Mouse (Mus musculus) bone marrow macrophage, adult 2 months (primary cell): Measurements from ENCODE around the gene Ptprs. TPM values are rescaled to one million over a fixed set of nuclear protein-coding genes. Genes with fewer than 3 reads are reported as not detected.

Experiments used
- H3K27ac ChIP-seq: 2 replicates; pipeline ENCODE4 v1.5.1; 2012; ENCODE audit warnings: low read depth, low read length; ENCODE audit not compliant: insufficient read depth
- H3K4me1 ChIP-seq: 2 replicates; pipeline ENCODE4 v1.6.1; 2012; ENCODE audit warnings: low read length; ENCODE audit not compliant: control insufficient read depth, insufficient read depth
- H3K4me3 ChIP-seq: 2 replicates; pipeline ENCODE4 v1.5.1; 2012; ENCODE audit warnings: mild to moderate bottlenecking, low read length, moderate library complexity; ENCODE audit not compliant: insufficient read depth
- CTCF ChIP-seq: IDR thresholded peaks from 2 replicates; pipeline ENCODE4 v1.5.1; 2012; ENCODE audit warnings: low read depth, mild to moderate bottlenecking, low read length, moderate library complexity
- POLR2A ChIP-seq: IDR thresholded peaks from 2 replicates; pipeline ENCODE4 v1.6.1; 2012; ENCODE audit warnings: mild to moderate bottlenecking, low read depth, low read length, borderline replicate concordance
- polyA plus RNA-seq: library from polyadenylated mRNA; stranded (reverse); fragments of >200 nt; gene quantifications from 2 replicates; pipeline ENCODE4 v1.2.4, GENCODE M21; 2012; ENCODE audit not compliant: missing spikeins, insufficient read depth, insufficient read length

Gene Ptprs
- polyA plus RNA-seq, 1 experiment = 75.2 TPM

- Histone ChIP-seq H3K4me1 (no peaks in the 10 kb centered on the region), H3K27ac (no peak overlapping the region), H3K4me3 (no peak overlapping the region)
- TF ChIP-seq CTCF (no peak), POLR2A (no peak)
Observed at GRCm38 (mm10) chr17:56493841-56494240, 17.6 kb upstream of the Ptprs start.

DNA sequence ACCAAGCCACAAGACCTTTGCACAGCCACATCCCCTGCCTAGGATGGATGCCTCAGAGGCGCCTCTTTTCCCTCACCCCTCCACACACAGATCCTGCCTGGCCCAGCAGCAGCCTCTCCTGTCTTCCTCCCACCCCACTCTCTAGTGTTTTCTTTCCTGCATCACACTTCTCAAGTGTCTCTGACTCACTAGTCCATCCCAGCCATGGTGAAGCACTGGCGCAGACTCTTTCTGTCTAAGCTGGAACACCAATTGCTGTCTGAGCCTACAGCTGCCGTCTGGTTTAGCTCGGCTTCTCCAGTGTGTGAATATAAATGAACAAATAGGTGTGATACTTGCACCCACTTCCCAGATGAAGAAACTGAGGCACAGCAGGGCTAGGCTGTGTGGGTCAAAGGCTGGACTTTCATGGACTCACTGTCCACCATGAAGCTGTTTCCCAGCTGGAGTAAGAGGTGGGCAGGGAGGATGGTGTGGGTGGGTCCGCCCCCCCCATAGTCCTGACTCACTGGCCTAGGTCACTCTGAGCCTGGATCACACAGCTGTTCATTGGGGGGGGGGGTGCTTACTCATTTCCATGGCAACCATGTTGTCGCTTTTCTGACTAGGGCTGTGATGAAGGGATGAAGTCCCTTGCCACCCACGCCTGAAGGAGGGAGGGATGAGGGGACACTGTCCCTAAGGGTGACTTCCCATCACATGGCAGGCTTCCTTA is 14.3 kb upstream of the Ptprs start:
- Histone ChIP-seq H3K27ac (no peak overlapping the region), H3K4me3 (no peak overlapping the region)
- TF ChIP-seq POLR2A (no peak), CTCF (no peak)

DNA sequence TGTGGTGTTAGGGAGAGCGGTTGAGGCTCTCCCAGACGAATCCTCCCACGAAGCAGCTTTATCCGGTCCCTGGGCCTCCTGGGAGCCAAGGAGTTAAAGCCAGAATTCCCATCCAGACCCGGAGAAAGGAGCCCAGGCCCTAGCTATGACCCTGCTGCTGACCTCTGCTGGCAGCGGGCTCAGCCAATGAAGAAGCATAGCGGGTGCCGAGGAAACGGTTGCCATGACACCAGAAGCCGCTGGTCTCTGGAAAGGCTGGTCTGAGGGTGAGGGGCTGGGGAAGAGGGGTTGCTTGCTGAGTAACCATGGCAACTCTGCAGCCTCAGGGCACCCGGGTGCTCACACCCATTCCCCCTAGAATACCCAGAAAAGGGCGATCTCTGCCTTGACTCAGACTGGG is 11.7 kb upstream of the Ptprs start:
- H3K27ac ChIP-seq = no peak overlapping the region

More for the DNA sequence above, 14.3 kb upstream of the Ptprs start:
- no peaks in the 10 kb centered on the region for H3K4me1 ChIP-seq

DNA sequence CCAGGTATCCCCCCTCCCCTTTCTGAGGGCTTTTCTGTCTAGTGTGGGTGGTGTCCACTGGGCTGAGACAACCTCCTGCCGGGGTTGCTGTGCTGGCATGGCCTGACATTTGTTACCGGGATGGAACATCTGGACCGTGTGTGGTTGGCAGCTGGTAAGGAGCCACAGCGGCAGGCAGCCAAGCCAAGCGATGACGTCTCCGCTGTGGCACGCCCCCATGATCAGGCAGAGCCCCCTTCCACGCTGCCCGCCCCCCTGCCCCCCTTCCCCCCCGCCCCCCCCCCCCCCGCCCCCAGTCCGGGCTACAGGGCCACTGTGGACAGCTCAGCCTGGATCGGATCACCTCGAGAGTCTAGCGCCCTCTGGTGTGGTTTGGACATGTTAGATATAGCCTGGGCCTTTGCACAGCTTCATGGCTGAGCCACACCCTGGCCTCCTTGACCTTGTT is 11.2 kb upstream of the Ptprs start:
- H3K4me1 ChIP-seq = peaks cover 8% of the 10 kb centered on the region
- TF ChIP-seq POLR2A (no peak), CTCF (no peak)
- H3K27ac ChIP-seq = no peak overlapping the region
- H3K4me3 ChIP-seq = no peak overlapping the region

More for the DNA sequence above, 11.7 kb upstream of the Ptprs start:
- no peak overlapping the region for H3K4me3 ChIP-seq
- H3K4me1 ChIP-seq = peaks cover 3% of the 10 kb centered on the region
- TF ChIP-seq CTCF (no peak), POLR2A (no peak)

GRCm38 (mm10) chr17:56485926-56486325 is 9.6 kb upstream of the Ptprs start:
- Histone ChIP-seq H3K4me3 (no peak overlapping the region), H3K4me1 (peaks cover 8% of the 10 kb centered on the region), H3K27ac (no peak overlapping the region)
- TF ChIP-seq CTCF (no peak), POLR2A (no peak)

DNA sequence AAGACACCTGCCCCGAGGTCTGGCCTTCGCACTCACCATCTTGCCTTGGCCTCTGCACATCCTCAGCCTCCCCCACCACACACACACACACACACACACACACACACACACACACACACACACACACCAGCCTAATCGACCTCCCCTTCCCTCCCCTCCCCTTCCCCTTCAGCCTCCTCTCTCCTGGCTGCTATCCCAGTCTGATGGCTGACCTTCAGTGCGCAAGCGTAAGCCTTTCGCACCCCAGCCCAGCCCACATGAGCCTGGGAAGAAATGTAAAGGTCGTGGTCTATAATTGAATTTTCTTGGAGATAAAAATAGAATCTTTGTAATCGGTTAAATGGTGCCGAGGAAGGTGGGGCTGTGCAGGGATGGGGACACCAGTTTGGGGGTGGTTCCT is 8.8 kb upstream of the Ptprs start:
- Histone ChIP-seq H3K4me1 (peaks cover 8% of the 10 kb centered on the region), H3K27ac (no peak overlapping the region), H3K4me3 (no peak overlapping the region)
- TF ChIP-seq CTCF = no peak
- no peak for TF ChIP-seq POLR2A

GRCm38 (mm10) chr17:56482671-56483070 is 6.4 kb upstream of the Ptprs start:
- no peak for TF ChIP-seq POLR2A
- TF ChIP-seq CTCF = no peak
- Histone ChIP-seq H3K27ac (no peak overlapping the region), H3K4me1 (peaks cover 24% of the 10 kb centered on the region), H3K4me3 (no peak overlapping the region)

- TF ChIP-seq POLR2A = no peak
- TF ChIP-seq CTCF = peak; percentile 77
Observed at GRCm38 (mm10) chr17:56479358-56479757, 3.1 kb upstream of the Ptprs start.

GRCm38 (mm10) chr17:56478191-56478611 is 1.9 kb upstream of the Ptprs start:
- no peak for TF ChIP-seq CTCF
- TF ChIP-seq POLR2A = no peak
- Histone ChIP-seq H3K4me1 (peaks cover 29% of the 10 kb centered on the region), H3K4me3 (peak overlapping the region; percentile 3), H3K27ac (0 out of 2 replicates have a peak overlapping the region, but pooled peaks have one; percentile 1)

More at GRCm38 (mm10) chr17:56479358-56479757, 3.1 kb upstream of the Ptprs start:
- Histone ChIP-seq H3K27ac (no peak overlapping the region), H3K4me1 (peaks cover 28% of the 10 kb centered on the region), H3K4me3 (no peak overlapping the region)

DNA sequence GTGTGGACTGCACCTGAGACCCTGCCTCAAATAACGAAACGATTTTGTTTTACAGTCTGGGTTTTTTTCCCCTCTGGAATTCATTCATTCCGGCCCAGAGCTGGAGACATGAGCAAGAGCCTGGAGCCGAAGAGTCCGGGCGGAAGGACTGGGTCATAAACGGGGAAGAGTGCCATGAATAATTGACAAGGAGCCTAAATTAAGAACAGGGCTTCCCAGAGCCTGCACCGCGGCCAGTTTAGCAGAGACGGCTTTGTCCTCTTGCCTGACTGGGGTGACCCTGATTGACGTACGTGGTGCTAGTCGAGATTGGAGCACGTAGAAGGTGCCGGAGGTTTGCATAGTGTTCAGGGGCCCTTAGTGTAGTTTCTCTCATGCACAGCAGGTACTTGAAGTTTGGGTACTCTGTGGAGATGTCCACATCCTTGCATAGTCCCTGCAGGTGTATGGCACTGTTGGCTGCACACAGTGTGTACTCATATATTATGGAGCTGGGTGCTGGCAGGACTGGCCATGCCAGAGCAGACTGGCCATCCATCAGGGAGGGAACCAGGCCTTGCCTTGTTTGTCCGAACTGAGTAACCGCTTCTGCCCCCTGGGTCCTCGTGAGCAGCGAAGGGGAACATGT is 1.0 kb upstream of the Ptprs start:
- H3K4me1 ChIP-seq = peaks cover 22% of the 10 kb centered on the region
- no peak overlapping the region for H3K27ac ChIP-seq
- H3K4me3 ChIP-seq = no peak overlapping the region
- TF ChIP-seq POLR2A (no peak), CTCF (no peak)
